Mouse (Mus musculus) liver, embryonic 14.5 days (tissue): Measurements from ENCODE around the gene Trip4. TPM values are rescaled to one million over a fixed set of nuclear protein-coding genes. Genes with fewer than 3 reads are reported as not detected.

Source experiments
- ATAC-seq: fragments of 200-750 bp; cut with Nextera tagmentation; 2 replicates; pipeline ENCODE4 v1.8.0; 2017; ENCODE audit warnings: moderate number of reproducible peaks, mild to moderate bottlenecking, moderate library complexity; ENCODE audit not compliant: insufficient read depth
- DNase-seq, 3 experiments: peaks; one replicate each; pipeline ENCODE4 v3.0.0-alpha.2; 2012 to 2013; ENCODE audit warnings: low read depth in 3 of 3, low spot score in 3 of 3
- H3K27ac ChIP-seq: fragments of 300-500 bp; sonication (generic); 2 replicates; pipeline ENCODE4 v1.5.1; 2014; ENCODE audit warnings: moderate library complexity, mild to moderate bottlenecking, control low read depth, inconsistent platforms
- H3K27me3 ChIP-seq: fragments of 300-500 bp; sonication (generic); 2 replicates; pipeline ENCODE4 v1.6.1; 2014; ENCODE audit warnings: mild to moderate bottlenecking, low read length, moderate library complexity; ENCODE audit not compliant: control insufficient read depth, insufficient read depth
- H3K36me3 ChIP-seq: fragments of 300-500 bp; sonication (generic); replicated peaks from 2 replicates; pipeline ENCODE4 v1.6.1; 2014; ENCODE audit warnings: low read depth; ENCODE audit not compliant: control insufficient read depth, insufficient read depth
- H3K4me1 ChIP-seq, 2 experiments: fragments of 200-500 bp in 1 of 2; fragments of 300-500 bp in 1 of 2; sonication (generic) in 1 of 2; replicated peaks; 2 replicates each; pipeline ENCODE4 v1.6.1; 2012 to 2014; ENCODE audit warnings: antibody characterized with exemption in 1 of 2, inconsistent platforms in 1 of 2, low read length in 1 of 2; ENCODE audit not compliant: control insufficient read depth in 2 of 2, insufficient read depth in 2 of 2
- H3K4me2 ChIP-seq: fragments of 300-500 bp; sonication (generic); 2 replicates; pipeline ENCODE4 v1.6.1; 2014; ENCODE audit warnings: low read depth, mild to moderate bottlenecking, control low read depth, moderate library complexity
- H3K4me3 ChIP-seq, 2 experiments: fragments of 200-500 bp in 1 of 2; fragments of 300-500 bp in 1 of 2; sonication (generic) in 1 of 2; 2 replicates each; pipeline ENCODE4 v1.5.1; 2012 to 2014; ENCODE audit warnings: low read depth in 2 of 2, low read length in 2 of 2, mild to moderate bottlenecking in 2 of 2, control low read depth in 1 of 2, inconsistent platforms in 1 of 2, moderate library complexity in 1 of 2; ENCODE audit not compliant: insufficient read depth in 1 of 2
- H3K9ac ChIP-seq: fragments of 300-500 bp; sonication (generic); replicated peaks from 2 replicates; pipeline ENCODE4 v1.6.1; 2014; ENCODE audit warnings: mild to moderate bottlenecking, control low read depth, moderate library complexity
- H3K9me3 ChIP-seq: fragments of 300-500 bp; sonication (generic); 2 replicates; pipeline ENCODE4 v1.6.1; 2016; ENCODE audit warnings: low read length, mixed read lengths; ENCODE audit not compliant: control insufficient read depth
- CTCF ChIP-seq: IDR thresholded peaks from 2 replicates; pipeline ENCODE4 v1.5.1; 2016; ENCODE audit warnings: antibody characterized with exemption, low read depth, control low read depth
- EP300 ChIP-seq: IDR thresholded peaks from 2 replicates; pipeline ENCODE4 v1.6.1; 2016; ENCODE audit warnings: antibody characterized with exemption, low read depth
- WGBS: fragments of 180-500 bp; shearing (Covaris S2); extraction: QIAGEN DNeasy Blood & Tissue Kit; methylation state at CpG from one replicate; pipeline ENCODE4 v1.1.7; 2014; ENCODE audit not compliant: insufficient replicate concordance; 5-methylcytosine and 5-hydroxymethylcytosine counted together
- polyA plus RNA-seq, 2 experiments: library from polyadenylated mRNA; depleted of rRNA in 1 of 2; stranded (reverse) in 1 of 2; unstranded in 1 of 2; fragments of >200 nt; fragmentation: Nextera tagmentation in 1 of 2; extraction: Ambion mirVana in 1 of 2; gene quantifications; 2 replicates each; pipeline versions ENCODE4 v1.2.1 to v1.2.3; 2012 to 2014

Trip4 gene
- polyA plus RNA-seq, 2 experiments, result 4.6 to 9.9 TPM

GRCm38 (mm10) chr9:65859656-65860055 lies 48.9 kb downstream of the Trip4 start:
- Histone ChIP-seq H3K4me1 (no peaks in the 10 kb centered on the region), H3K27me3 (no peaks in the 10 kb centered on the region), H3K27ac (no peak overlapping the region), H3K9ac (no peak overlapping the region), H3K4me2 (no peak overlapping the region), H3K36me3 (peaks cover 6% of the 10 kb centered on the region), H3K4me3 (no peak overlapping the region), H3K9me3 (no peaks in the 10 kb centered on the region)
- ATAC-seq (no peak), DNase-seq (no peak)
- TF ChIP-seq CTCF, result no peak
- TF ChIP-seq EP300, result no peak
- 47% methylated on average over 1 of the region's 1 CpGs for WGBS

- 5% methylated on average over 1 of the region's 1 CpGs for WGBS
- ATAC-seq (no peak), DNase-seq (no peak)
- H3K9me3 ChIP-seq, result no peaks in the 10 kb centered on the region
- H3K27me3 ChIP-seq, result no peaks in the 10 kb centered on the region
- H3K36me3 ChIP-seq, result peaks cover 6% of the 10 kb centered on the region
- H3K4me3 ChIP-seq, result no peak overlapping the region
- H3K4me1 ChIP-seq, result peaks cover 0 to 5% of the 10 kb centered on the region in 2 experiments; a peak in 3 of 4 replicates
- H3K9ac ChIP-seq, result no peak overlapping the region
- H3K4me2 ChIP-seq, result no peak overlapping the region
- H3K27ac ChIP-seq, result no peak overlapping the region
- TF ChIP-seq EP300, result no peak
- no peak; the same call in 1 of the 2 replicates for TF ChIP-seq CTCF
These were observed 58.4 kb downstream of the Trip4 start for GRCm38 (mm10) chr9:65850203-65850602.

- H3K36me3 ChIP-seq, result peaks cover 6% of the 10 kb centered on the region
- H3K4me1 ChIP-seq, result peaks cover 0 to 5% of the 10 kb centered on the region in 2 experiments; a peak in 3 of 4 replicates
- H3K27me3 ChIP-seq, result no peaks in the 10 kb centered on the region
- H3K4me3 ChIP-seq, result no peak overlapping the region
- H3K9ac ChIP-seq, result no peak overlapping the region
- H3K27ac ChIP-seq, result no peak overlapping the region
- no peaks in the 10 kb centered on the region for H3K9me3 ChIP-seq
- no peak overlapping the region for H3K4me2 ChIP-seq
- DNase-seq, result no peak
- TF ChIP-seq EP300 (no peak), CTCF (no peak)
- no peak for ATAC-seq
These were observed 60.4 kb downstream of the Trip4 start for GRCm38 (mm10) chr9:65848154-65848553.

- TF ChIP-seq CTCF, result no peak
- no peak for TF ChIP-seq EP300
- no peaks in the 10 kb centered on the region for H3K36me3 ChIP-seq
These were observed 64.0 kb downstream of the Trip4 start for GRCm38 (mm10) chr9:65844421-65845165.

GRCm38 (mm10) chr9:65839841-65840240 lies 68.8 kb downstream of the Trip4 start:
- ATAC-seq (no peak), DNase-seq (no peak)
- Histone ChIP-seq H3K9me3 (no peaks in the 10 kb centered on the region), H3K4me3 (no peak overlapping the region), H3K4me1 (no peaks in the 10 kb centered on the region; a peak in 1 of 4 replicates), H3K36me3 (no peaks in the 10 kb centered on the region; the same call in 1 of the 2 replicates), H3K4me2 (no peak overlapping the region), H3K9ac (no peak overlapping the region), H3K27me3 (no peaks in the 10 kb centered on the region), H3K27ac (no peak overlapping the region)
- WGBS, result 86% methylated on average over 1 of the region's 1 CpGs
- TF ChIP-seq EP300 (no peak), CTCF (no peak)

More at GRCm38 (mm10) chr9:65844421-65845165, 64.0 kb downstream of the Trip4 start:
- peaks cover 0 to 5% of the 10 kb centered on the region in 2 experiments; a peak in 3 of 4 replicates for H3K4me1 ChIP-seq
- 60% methylated on average over 7 of the region's 7 CpGs for WGBS
- ATAC-seq (no peak), DNase-seq (no peak)
- H3K27ac ChIP-seq, result no peak overlapping the region
- no peak overlapping the region for H3K4me2 ChIP-seq
- H3K4me3 ChIP-seq, result no peak overlapping the region
- H3K9ac ChIP-seq, result no peak overlapping the region
- no peaks in the 10 kb centered on the region for H3K9me3 ChIP-seq
- no peaks in the 10 kb centered on the region for H3K27me3 ChIP-seq
